Mouse (Mus musculus) liver, embryonic 14.5 days (tissue): ENCODE data around the gene Rbm38.

Experiments
- CTCF ChIP-seq: IDR thresholded peaks from 2 replicates; pipeline ENCODE4 v1.5.1; 2016; ENCODE audit warnings: antibody characterized with exemption, low read depth, control low read depth
- EP300 ChIP-seq: IDR thresholded peaks from 2 replicates; pipeline ENCODE4 v1.6.1; 2016; ENCODE audit warnings: antibody characterized with exemption, low read depth

DNA sequence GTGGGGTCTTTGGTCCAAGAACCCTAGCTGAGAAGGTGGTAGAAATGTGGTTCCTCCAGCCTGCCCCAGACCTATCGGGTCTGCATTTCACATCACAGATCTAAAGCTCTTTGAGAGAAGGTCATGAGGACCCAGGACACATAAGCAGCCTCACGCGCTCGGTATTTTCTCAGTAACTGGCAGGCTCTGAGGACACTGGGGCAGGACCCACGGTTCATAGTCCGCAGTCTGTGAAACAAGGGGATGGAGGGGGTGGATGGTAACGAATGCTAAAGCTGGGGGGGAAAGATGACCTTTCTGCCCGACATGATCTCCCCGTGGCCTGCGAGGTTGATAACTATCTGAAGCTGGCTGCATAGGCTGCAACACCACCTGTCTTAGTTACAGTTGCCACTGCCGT is 22.6 kb upstream of the Rbm38 start:
- no peak for TF ChIP-seq EP300
- no peak for TF ChIP-seq CTCF
